Mouse (Mus musculus): ENCODE measurements at regions not wholly inside any gene's neighbourhood (a gene's known extent, or its start where the extent isn't known, plus 50 kb on each side); places are given as distances from the start of the nearest gene placed in this dataset.

- Histone ChIP-seq H3K4me2 (ENCODE audit: insufficient read depth, low read depth, poor library complexity, severe bottlenecking) (no peak overlapping the region), H3K27me3 (replicated peaks) (no peaks in the 10 kb centered on the region), H3K9me3 (replicated peaks; ENCODE audit: low read length) (no peaks in the 10 kb centered on the region), H3K9ac (ENCODE audit: insufficient read depth, low read depth) (no peak overlapping the region), H3K79me2 (replicated peaks; ENCODE audit: control insufficient read depth, extremely low read depth, insufficient read depth, poor library complexity, severe bottlenecking) (no peaks in the 10 kb centered on the region), H3K4me1 (ENCODE audit: control insufficient read depth in 1 of 2, insufficient read depth in 2 of 2) (peaks cover 7 to 36% of the 10 kb centered on the region in 2 experiments), H3K27ac (ENCODE audit: insufficient read depth, low read depth) (no peak overlapping the region), H3K36me3 (replicated peaks in 1 of 2; ENCODE audit: control insufficient read depth in 1 of 2, insufficient read depth in 1 of 2, low read length in 1 of 2) (no peaks in the 10 kb centered on the region), H3K4me3 (replicated peaks in 1 of 3; ENCODE audit: low read depth in 2 of 3, low read length in 2 of 3, poor library complexity in 1 of 3) (no peak overlapping the region)
- in situ Hi-C loops (cut with MboI; ENCODE audit: low pct_ligation_motif_present, low pct_unique_long_range_greater_than_20kb, low sequenced_read_pairs) (no loop called here), dilution Hi-C loops (cut with MboI; ENCODE audit: extremely low pct_ligation_motif_present, extremely low pct_unique_long_range_greater_than_20kb, low sequenced_read_pairs) (no loop called here)
- DNase-seq (ENCODE audit: extremely low read depth), result peak; percentile 6
- TF ChIP-seq RCOR1 (conservative IDR thresholded peaks at IDR 0.05; ENCODE audit: low read depth, low read length) (no peak), EP300 (IDR thresholded peaks at IDR 0.05; ENCODE audit: low read length) (no peak), CHD1 (IDR thresholded peaks at IDR 0.05; ENCODE audit: low read depth, low read length) (no peak), IRF4 (IDR thresholded peaks at IDR 0.05; ENCODE audit: low read depth, low read length) (no peak), TBP (conservative IDR thresholded peaks at IDR 0.05; ENCODE audit: low read depth, low read length) (no peak)
Measured at GRCm38 (mm10) chr2:34074066-34074465, 186.3 kb upstream of the Mvb12b start.

GRCm38 (mm10) chr2:34065592-34065991 lies 177.8 kb upstream of the Mvb12b start:
- TF ChIP-seq IRF4 (IDR thresholded peaks at IDR 0.05; ENCODE audit: low read depth, low read length) (no peak), ELF1 (IDR thresholded peaks at IDR 0.05; ENCODE audit: low read depth, low read length) (no peak), SMC3 (IDR thresholded peaks at IDR 0.05; ENCODE audit: low read depth, low read length) (no peak), POLR2A (IDR thresholded peaks at IDR 0.05; ENCODE audit: low read depth, low read length) (no peak), MAFK (IDR thresholded peaks at IDR 0.05; ENCODE audit: insufficient replicate concordance, low read length) (no peak), EP300 (IDR thresholded peaks at IDR 0.05; ENCODE audit: low read length) (no peak)
- in situ Hi-C loops (cut with MboI; ENCODE audit: low pct_ligation_motif_present, low pct_unique_long_range_greater_than_20kb, low sequenced_read_pairs) (no loop called here), dilution Hi-C loops (cut with MboI; ENCODE audit: extremely low pct_ligation_motif_present, extremely low pct_unique_long_range_greater_than_20kb, low sequenced_read_pairs) (no loop called here)
- Histone ChIP-seq H3K4me3 (replicated peaks in 1 of 3; ENCODE audit: low read depth in 2 of 3, low read length in 2 of 3, poor library complexity in 1 of 3) (no peak overlapping the region), H3K4me1 (ENCODE audit: control insufficient read depth in 1 of 2, insufficient read depth in 2 of 2) (no peaks in the 10 kb centered on the region), H3K9ac (ENCODE audit: insufficient read depth, low read depth) (no peak overlapping the region), H3K4me2 (ENCODE audit: insufficient read depth, low read depth, poor library complexity, severe bottlenecking) (no peak overlapping the region), H3K36me3 (replicated peaks in 1 of 2; ENCODE audit: control insufficient read depth in 1 of 2, insufficient read depth in 1 of 2, low read length in 1 of 2) (no peaks in the 10 kb centered on the region), H3K9me3 (replicated peaks; ENCODE audit: low read length) (no peaks in the 10 kb centered on the region), H3K27ac (ENCODE audit: insufficient read depth, low read depth) (no peak overlapping the region), H3K27me3 (replicated peaks) (peaks cover 7% of the 10 kb centered on the region), H3K79me2 (replicated peaks; ENCODE audit: control insufficient read depth, extremely low read depth, insufficient read depth, poor library complexity, severe bottlenecking) (no peaks in the 10 kb centered on the region)
- DNase-seq (ENCODE audit: extremely low read depth), result no peak

DNA sequence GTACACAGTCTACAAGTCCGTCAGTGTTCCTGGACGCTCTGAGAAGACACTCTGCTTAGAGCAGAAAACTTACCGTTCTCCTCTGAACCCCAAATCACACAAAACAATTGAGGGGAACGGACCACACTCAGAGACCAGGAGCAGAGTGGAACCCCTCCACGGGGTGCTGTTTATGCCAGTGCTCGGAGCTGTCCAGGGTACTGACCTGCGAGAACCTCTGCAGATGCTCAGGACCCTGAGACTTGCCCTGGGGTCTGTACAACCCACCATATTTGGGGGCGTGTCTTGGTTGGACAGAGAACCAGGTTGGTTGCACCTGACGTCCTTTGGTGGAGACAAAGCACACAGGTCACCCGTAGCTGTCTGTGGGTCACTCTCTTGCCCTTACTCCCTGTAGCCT lies 177.3 kb upstream of the Mvb12b start:
- in situ Hi-C loops (cut with MboI; ENCODE audit: low pct_ligation_motif_present, low pct_unique_long_range_greater_than_20kb, low sequenced_read_pairs), result no loop called here

More for the DNA sequence above, 177.3 kb upstream of the Mvb12b start:
- H3K27me3 ChIP-seq (replicated peaks), result peaks cover 7% of the 10 kb centered on the region
- DNase-seq (ENCODE audit: extremely low read depth), result no peak
- dilution Hi-C loops (cut with MboI; ENCODE audit: extremely low pct_ligation_motif_present, extremely low pct_unique_long_range_greater_than_20kb, low sequenced_read_pairs), result no loop called here
- no peak overlapping the region for H3K4me2 ChIP-seq (ENCODE audit: insufficient read depth, low read depth, poor library complexity, severe bottlenecking)
- H3K9ac ChIP-seq (ENCODE audit: insufficient read depth, low read depth), result no peak overlapping the region
- TF ChIP-seq MAX (IDR thresholded peaks at IDR 0.05; ENCODE audit: low read length), result no peak
- no peak for TF ChIP-seq MEF2A (IDR thresholded peaks at IDR 0.05; ENCODE audit: borderline replicate concordance, low read depth, low read length)
- no peak for TF ChIP-seq CTCF (conservative IDR thresholded peaks at IDR 0.05 in 1 of 2, IDR thresholded peaks at IDR 0.05 in 1 of 2; ENCODE audit: low read depth in 2 of 2, low read length in 2 of 2)
- no peak for TF ChIP-seq EP300 (IDR thresholded peaks at IDR 0.05; ENCODE audit: low read length)
- TF ChIP-seq BHLHE40 (IDR thresholded peaks at IDR 0.05; ENCODE audit: low read depth, low read length), result no peak
- no peak for TF ChIP-seq GABPA (IDR thresholded peaks at IDR 0.05; ENCODE audit: insufficient replicate concordance, low read depth, low read length)
- TF ChIP-seq ZKSCAN1 (IDR thresholded peaks at IDR 0.05; ENCODE audit: borderline replicate concordance, low read depth, low read length), result no peak
- no peak for TF ChIP-seq RCOR1 (conservative IDR thresholded peaks at IDR 0.05; ENCODE audit: low read depth, low read length)
- TF ChIP-seq MAFK (IDR thresholded peaks at IDR 0.05; ENCODE audit: insufficient replicate concordance, low read length), result no peak
- no peak for TF ChIP-seq PAX5 (IDR thresholded peaks at IDR 0.05; ENCODE audit: low read length)
- no peak for TF ChIP-seq POLR2AphosphoS2 (IDR thresholded peaks at IDR 0.05; ENCODE audit: low read depth, low read length)
- TF ChIP-seq IRF4 (IDR thresholded peaks at IDR 0.05; ENCODE audit: low read depth, low read length), result no peak
- no peak for TF ChIP-seq NRF1 (IDR thresholded peaks at IDR 0.05; ENCODE audit: low read depth, low read length)
- no peak for TF ChIP-seq ETS1 (conservative IDR thresholded peaks at IDR 0.05; ENCODE audit: low read depth, low read length)
- TF ChIP-seq TCF12 (IDR thresholded peaks at IDR 0.05; ENCODE audit: low read depth, low read length), result no peak
- no peak for TF ChIP-seq UBTF (IDR thresholded peaks at IDR 0.05; ENCODE audit: low read depth, low read length)
- no peaks in the 10 kb centered on the region for H3K9me3 ChIP-seq (replicated peaks; ENCODE audit: low read length)
- no peaks in the 10 kb centered on the region for H3K79me2 ChIP-seq (replicated peaks; ENCODE audit: control insufficient read depth, extremely low read depth, insufficient read depth, poor library complexity, severe bottlenecking)
- H3K27ac ChIP-seq (ENCODE audit: insufficient read depth, low read depth), result no peak overlapping the region
- no peaks in the 10 kb centered on the region for H3K36me3 ChIP-seq (replicated peaks in 1 of 2; ENCODE audit: control insufficient read depth in 1 of 2, insufficient read depth in 1 of 2, low read length in 1 of 2)
- H3K4me3 ChIP-seq (replicated peaks in 1 of 3; ENCODE audit: low read depth in 2 of 3, low read length in 2 of 3, poor library complexity in 1 of 3), result no peak overlapping the region
- no peaks in the 10 kb centered on the region for H3K4me1 ChIP-seq (ENCODE audit: control insufficient read depth in 1 of 2, insufficient read depth in 2 of 2)
